Mouse (Mus musculus): ENCODE data around the gene Kcnc3.

The Kcnc3 gene

DNA sequence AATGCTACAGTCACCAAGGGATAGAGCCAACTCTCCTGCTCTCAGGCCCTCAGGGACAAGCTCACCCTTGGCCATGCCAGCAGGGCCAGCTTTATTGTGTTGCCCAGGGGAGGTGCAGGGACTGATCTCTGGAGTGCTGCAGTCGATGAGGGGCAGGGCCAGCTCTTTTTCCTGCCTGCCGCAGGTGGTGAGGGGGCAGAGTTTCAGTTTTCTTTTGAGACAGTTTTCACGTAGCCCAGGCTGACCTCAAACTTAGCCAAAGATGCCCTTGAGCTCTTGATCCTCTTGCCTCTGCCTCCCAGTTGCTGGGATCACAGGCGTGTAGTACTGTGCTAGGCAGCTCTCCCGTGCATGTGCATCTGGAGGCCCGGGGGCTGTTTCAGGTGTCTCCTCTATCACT, 19.5 kb upstream of the Kcnc3 start:
- DNase-seq (ENCODE audit: low spot score in 2 of 2), result no peak

DNA sequence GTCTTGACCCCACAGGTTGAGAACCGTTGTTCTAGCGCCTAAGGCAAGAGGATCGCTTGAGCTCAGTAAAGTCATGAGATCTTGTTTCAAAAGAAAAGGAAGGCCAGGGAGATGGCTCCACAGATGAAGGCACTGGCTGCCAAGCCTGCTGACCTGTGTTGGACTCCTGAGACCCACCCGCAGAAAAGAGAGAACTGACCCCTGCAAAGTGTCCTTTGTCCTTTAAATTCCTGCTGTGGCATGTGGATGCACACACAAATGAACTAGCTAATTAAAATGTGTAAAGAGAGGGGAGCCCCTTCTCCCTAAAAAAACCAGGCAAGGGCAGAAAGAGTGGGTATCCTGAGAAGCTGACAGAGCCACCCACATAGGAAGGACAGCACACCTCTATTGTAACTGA, 18.7 kb upstream of the Kcnc3 start:
- no peak for DNase-seq (ENCODE audit: low spot score in 2 of 2)

DNA sequence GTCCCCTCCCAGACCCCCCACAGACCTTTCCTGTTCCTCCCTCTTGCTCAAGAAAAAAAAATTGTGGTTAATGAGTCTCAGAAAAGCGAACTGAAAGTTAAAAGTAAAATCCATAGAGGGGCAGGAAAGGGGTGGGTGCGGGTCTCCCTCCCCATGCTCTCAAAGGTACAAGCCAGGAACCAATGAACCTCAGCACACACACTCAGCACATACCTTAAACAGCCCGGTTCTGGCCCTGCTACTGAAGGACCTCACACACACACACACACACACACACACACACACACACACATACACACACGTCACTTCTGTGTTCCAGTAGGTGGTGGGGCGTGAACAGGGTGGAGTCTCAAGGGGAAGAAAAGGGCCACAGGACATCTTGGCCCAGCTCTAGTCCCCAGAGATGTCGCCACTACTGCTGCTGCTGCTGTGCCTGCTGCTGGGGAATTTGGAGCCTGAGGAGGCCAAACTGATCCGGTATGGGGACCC, 18.2 kb upstream of the Kcnc3 start, which contains the start of gene Napsa:
Gene Napsa (plus strand): TSS at position 168 of the 489 bp plus-strand sequence.
- no peak for DNase-seq (ENCODE audit: low spot score in 2 of 2)

DNA sequence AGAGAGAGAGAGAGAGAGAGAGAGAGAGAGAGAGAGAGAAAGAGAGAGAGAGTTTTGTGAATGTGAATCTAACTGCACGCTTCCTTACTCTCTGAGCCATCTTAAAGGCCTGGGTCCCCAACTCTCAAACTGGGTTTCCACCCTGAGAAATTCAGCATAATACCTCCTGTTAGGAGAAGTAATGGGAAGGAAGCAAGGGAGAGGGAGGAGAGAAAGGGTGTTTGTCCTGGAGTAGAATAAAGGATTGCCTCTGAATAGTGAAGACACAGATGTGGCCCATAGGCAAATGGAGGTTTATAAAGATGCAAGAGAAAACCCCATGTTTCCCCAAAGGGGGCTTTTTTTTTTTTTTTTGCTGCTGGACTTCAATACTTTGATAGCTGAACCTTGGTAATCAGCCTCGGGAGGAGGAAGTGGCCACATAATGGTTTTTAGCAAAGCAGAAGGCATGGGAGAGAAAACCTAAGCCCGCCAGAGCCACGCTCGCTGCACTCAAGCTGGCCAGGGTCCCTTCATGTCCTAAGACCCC, 17.4 kb upstream of the Kcnc3 start:
- no peak for DNase-seq (ENCODE audit: low spot score in 2 of 2)

DNA sequence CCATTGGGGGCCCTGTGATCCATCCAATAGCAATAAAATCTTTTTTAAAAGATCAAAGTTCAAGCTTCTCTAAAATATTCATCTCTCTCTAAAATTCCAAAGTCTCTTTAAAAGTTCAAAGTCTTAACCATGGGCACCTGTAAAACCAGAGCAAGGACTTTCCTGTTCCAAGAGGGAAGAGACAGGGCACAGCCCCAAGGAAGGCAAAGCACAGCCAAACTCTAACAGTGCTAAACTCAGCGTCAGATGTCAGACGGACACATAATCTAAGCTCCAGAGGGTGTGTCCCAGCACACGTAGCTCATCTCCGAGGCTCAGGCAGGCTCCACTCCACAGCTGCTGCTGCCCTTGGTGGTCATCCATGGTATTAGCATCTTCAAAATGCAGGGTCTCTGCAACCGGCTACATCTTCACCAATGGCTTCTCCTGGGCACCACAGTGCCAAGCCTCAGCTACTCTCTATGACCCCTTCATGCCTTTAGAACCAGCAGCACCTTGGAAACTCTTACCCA, 14.1 kb upstream of the Kcnc3 start:
- no peak for DNase-seq (ENCODE audit: low spot score in 2 of 2)

DNA sequence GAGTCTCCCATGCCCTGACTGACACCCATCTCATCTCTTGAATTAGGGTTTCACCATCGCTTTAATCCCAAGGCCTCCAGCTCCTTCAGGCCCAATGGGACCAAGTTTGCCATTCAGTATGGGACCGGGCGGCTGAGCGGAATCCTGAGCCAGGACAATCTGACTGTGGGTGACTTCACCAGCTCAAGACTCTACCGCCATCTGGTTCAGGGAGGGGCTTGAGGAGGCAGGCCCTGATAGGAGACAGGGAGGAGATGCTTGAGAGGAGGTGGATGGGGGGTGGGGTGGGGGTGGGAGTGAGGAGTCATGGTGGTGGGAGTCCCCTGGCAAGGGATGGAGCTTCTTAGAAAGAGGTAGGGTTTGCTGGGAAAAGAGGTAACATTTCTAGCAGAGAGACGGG, 8.8 kb upstream of the Kcnc3 start:
- no peak for DNase-seq (ENCODE audit: low spot score in 2 of 2)

DNA sequence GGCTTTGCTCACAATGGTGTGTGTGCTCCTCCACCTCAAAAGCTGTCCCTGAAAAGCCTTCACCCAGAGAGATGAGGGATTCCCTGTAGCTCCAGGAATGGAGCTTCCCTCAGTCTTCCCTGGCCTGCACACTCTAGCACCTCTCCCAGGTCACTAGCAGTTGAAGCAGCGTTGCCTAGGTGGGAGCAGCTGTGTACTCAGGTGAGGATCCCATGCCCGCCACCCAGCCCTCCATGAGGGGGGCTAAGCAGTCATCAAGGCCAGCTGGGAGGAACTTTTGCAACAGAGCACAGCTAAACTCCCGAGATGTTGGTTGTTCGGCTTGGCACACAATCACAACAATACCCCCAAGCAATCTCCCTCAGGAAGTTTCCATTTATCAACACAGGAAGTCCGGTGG, 7.8 kb upstream of the Kcnc3 start:
- no peak for DNase-seq (ENCODE audit: low spot score in 2 of 2)

DNA sequence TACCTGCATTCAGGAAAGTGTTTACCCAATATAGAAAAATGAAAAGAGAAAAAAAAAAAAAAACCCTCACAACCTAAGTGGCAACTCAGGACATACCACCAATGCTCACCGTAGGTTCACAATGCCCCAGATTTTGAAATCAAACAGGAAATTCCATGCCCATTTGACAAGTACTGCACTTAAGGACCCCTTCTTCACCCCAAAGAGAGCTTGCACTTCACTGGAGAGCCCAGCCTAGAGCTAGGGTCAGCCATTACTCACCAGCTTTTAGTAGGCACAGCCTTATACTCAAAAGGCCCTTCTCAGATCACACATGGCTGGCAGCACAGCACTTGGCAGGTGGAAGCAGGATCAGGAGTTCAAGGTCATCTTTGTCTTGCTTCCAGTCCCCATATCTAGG, 7.3 kb upstream of the Kcnc3 start:
- DNase-seq (ENCODE audit: low spot score in 2 of 2), result no peak

DNA sequence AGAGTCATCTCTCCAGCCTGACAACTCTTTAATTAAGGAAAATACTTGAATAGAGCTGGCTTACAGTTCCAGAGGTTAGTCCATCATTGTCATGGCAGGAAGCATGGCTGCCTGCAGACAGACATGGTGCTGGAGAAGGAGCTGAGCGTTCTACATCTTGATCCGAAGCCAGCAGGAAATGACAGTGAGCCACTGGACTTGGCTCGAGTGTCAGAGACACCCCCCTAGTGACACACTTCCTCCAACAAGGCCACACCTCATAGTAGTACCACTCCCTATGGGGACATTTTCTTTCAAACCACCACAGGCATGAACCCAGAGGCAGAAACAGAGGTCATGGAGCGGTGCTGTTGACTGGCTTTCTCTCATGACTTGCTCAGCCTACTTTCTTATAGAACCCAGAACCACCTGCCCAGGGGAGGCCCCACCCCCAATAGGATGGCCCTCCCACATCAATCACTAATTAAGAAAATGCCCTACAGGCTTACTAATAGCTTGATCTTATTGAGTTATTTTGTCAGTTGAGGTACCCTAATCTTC, 6.1 kb upstream of the Kcnc3 start:
- no peak for DNase-seq (ENCODE audit: low spot score in 2 of 2)

DNA sequence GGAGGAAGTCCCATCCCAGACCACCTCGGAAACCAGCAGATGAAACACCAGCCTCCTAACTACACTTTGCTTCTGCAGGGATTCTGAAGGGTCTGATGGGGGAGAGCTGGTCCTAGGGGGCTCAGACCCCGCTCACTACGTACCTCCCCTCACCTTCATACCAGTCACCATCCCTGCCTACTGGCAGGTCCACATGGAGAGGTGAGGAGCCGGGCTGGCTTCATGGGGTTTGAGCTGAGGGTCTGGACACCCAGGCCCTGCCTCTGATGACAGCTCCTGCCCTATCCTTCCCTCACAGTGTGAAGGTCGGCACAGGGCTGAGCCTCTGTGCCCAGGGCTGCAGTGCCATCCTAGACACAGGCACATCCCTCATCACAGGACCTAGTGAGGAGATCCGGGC, 5.5 kb upstream of the Kcnc3 start:
- no peak for DNase-seq (ENCODE audit: low spot score in 2 of 2)

DNA sequence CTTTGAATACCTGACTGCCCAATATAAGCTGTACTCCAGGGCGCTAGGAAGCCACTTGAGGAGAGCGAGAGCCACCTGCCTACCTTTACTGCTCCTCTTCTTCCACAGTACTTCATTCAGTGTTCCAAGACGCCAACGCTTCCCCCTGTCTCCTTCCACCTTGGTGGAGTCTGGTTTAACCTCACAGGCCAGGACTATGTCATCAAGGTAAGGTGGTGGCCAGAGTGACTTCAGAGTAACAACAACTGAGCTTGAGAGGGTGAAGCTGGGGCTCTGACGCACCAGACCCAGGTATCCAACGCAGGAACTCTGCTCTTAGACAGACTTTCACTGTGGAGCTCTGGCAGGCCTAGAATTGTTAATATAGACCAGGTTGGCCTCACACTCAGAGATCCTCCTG, 4.9 kb upstream of the Kcnc3 start:
- DNase-seq (ENCODE audit: low spot score in 2 of 2), result no peak

DNA sequence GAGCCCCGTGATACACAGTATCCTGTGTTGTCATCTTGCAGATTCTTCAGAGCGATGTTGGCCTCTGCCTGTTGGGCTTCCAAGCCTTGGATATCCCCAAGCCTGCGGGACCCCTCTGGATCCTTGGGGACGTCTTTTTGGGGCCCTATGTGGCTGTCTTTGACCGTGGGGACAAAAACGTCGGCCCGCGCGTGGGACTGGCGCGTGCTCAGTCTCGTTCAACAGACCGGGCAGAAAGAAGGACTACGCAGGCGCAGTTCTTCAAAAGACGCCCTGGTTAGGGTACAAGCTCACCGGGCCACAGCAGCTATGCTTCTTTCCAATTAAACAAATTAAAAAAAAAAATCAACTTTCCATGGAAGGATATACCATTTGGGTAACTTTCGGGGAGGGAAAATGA, 3.9 kb upstream of the Kcnc3 start:
- DNase-seq (ENCODE audit: low spot score in 2 of 2), result peak in 1 of 2 experiments; percentile 82

DNA sequence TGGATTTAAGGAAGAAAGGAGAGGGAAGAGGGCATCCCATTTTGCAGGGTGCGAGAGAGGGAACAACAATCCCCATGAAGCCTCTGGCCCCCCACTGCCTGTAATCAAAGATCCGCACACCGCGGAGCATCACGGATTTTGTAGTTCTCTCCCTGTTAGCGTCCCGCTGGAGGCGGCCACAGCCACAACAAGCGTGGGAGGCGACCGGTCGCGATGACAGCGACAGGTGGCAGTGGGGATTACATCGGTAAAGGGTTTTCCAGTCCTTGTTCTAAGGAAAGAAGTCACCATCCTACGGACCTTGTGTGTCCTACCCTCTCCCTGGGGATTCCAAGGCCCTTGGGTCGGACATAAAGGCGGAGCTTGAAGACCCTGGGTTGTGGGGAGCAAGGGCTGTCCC, 3.5 kb upstream of the Kcnc3 start:
- DNase-seq (ENCODE audit: low spot score in 2 of 2), result peak in 1 of 2 experiments; percentile 85

DNA sequence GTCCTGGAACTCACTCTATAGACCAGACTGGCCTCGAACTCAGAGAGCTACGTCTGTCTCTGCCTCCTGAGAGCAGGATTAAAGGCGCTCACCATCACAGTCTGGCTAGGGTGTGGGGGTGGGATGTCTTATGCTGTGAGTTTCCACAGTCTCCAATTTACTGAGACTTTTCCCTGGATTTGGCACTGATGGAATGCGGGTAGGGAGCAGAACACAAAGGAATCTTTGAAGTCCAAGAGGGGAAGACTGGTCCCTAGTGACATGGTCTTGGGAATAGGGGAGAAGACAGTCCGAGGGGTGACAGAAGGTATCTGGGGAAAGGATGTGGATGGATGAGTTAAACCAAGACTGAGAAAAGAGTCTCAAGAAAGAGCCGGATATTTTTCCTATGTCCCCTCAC, 2.8 kb upstream of the Kcnc3 start:
- no peak for DNase-seq (ENCODE audit: low spot score in 2 of 2)

DNA sequence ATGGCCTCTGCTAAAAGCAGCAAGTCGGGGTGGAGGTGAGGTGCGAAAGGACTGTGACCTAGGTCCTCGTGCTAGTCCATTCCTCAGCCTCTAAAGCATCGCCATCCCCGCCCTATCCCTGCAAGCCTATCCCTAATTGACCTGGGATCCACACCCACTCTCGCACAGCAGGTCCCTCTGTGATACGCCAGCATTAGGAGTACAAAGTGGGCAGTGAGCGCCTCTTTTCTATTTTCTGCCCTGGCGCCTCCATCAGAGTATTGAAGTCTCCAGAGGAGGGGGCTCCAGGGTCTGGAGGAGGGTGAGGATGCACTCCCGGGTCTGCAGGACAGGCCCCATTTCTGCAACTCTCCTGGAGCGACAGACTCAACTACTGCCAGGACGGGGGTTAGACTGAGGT, 2.1 kb upstream of the Kcnc3 start:
- no peak for DNase-seq (ENCODE audit: low spot score in 2 of 2)

DNA sequence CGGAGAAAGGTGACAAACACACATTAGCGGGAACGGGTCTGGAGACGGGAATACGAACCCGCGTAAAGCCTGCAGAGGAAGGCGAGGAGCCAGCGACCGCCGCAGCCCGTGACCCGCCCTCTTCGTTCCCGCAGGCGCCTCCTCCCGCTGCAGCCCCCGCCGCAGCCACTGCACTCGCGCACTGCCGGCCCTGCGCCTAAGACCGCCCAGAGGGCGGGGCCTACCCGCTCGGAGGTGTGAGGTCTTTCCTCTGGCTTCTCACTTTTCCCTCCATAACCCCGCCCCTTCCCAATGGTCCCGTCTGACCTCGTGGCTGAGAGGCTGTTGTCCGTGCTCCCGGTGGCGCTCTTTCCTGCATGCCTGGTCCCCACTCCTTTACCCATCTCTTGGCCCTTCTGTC, 1.3 kb upstream of the Kcnc3 start:
- peak in 1 of 2 experiments; percentile 73 for DNase-seq (ENCODE audit: low spot score in 2 of 2)

DNA sequence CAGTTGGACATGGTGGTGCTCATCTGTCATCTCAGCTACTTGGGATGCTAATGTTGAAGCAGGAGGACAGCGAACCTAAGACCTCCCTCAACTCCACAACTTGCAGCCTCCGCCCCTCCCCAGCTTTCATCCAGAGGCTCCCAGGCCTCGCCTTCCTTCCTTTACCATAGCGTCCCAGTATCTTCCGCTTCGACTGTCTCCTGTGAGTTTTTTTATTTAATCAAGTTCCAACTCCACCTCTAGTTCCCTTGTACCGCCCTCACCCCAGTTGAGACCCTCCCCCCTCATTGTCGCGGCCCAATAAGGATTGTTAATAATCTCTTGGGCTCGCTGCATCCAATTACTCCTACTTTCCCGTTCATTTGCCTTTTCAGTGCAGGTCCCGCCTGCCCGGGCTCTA, 518 bp upstream of the Kcnc3 start:
- DNase-seq (ENCODE audit: low spot score in 2 of 2), result no peak

DNA sequence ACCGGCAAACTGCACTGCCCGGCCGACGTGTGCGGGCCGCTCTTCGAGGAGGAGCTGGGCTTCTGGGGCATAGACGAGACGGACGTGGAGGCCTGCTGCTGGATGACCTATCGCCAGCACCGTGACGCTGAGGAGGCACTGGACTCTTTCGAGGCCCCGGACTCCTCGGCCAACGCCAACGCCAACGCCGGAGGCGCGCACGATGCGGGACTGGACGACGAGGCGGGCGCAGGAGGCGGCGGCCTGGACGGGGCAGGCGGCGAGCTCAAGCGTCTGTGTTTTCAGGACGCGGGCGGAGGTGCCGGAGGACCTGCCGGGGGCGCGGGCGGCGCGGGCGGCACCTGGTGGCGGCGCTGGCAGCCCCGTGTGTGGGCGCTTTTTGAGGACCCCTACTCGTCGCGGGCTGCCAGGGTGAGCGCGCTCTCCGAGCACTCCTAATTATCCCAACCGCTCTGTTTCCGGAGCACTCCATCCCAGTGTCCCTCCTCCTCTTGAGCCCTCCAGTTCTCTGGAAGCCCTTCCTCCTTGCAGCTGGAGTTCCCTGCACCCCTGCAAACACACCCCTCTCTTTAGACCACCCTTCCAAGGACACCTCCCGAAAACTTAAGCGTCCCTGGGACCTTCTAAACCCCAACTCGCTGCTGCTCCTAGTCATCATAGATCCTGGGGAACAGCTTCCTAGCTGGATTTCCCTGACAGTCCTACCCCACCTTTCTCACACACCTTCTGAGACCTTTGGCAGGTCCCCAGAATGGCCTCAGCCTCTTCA, 1.1 kb downstream of the Kcnc3 start:
- no peak for DNase-seq (ENCODE audit: low spot score in 2 of 2)

DNA sequence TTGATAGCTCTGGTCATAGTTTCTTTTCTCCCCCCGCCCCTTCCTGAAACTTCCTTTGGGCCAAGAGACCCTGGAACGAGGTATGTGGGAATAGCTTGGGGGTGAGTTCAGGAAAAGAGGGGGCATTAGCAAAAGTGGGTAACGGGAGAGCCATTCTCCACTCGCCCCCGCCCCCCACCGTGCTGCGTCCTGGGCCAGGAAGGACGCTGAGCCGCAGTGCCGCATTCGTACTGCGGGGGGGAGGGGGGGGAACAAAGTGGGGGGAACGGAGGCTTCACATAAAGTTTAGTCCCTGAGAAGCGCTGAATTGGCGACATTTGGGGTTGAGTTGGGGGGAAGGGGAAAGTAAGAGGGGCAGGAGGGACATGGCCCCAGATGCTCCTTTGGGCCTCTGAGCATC, 2.6 kb downstream of the Kcnc3 start:
- no peak for DNase-seq (ENCODE audit: low spot score in 2 of 2)

DNA sequence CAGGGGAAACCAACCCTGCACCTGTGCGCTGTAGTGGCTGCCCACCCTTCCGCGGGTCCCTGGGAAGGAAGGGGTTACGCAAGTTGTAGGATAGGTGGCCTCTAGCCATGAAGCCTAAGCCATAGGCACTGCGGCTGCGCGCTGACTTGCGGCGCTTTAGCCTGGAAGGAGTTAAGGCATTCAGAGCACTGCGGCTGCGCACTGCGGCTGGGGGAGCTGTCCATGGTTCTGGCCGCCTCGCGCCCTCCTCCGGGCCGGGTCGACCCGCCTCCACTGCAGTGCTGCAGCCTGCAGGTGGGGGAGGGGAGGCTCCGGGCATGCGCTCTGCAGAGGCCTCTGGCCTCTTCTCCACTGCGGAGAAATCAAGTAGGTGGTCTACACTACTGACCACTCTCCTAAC, 3.3 kb downstream of the Kcnc3 start:
- peak in 1 of 2 experiments; percentile 87 for DNase-seq (ENCODE audit: low spot score in 2 of 2)

DNA sequence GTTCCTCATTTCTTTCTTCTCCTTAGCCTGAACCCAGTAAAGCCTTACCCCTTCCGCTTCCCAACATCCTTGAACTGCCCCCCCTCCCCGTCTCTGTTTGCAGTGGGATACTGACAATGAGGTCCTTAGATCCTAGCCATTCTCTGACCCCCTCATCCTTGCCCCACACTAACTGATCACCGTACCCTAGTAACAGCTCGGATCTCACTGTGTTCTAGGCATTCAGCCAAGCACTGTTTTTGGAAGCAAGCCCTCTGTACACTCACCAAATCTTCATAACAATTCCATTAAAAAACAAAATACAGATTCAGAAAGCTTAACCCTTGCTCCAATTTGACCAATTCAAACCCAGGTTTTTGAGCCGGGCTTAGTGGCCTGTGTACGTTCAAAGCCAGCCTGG, 3.8 kb downstream of the Kcnc3 start:
- DNase-seq (ENCODE audit: low spot score in 2 of 2), result peak in 1 of 2 experiments; percentile 61

DNA sequence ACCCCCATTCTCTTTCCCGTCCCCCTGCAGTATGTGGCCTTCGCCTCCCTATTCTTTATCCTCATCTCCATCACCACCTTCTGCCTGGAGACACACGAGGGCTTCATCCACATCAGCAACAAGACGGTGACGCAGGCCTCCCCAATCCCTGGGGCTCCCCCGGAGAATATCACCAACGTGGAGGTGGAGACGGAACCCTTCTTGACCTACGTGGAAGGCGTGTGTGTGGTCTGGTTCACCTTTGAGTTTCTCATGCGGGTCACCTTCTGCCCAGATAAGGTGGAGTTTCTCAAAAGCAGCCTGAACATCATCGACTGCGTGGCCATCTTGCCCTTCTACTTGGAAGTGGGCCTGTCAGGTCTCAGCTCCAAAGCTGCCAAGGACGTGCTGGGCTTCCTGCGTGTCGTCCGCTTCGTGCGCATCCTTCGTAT, 4.7 kb downstream of the Kcnc3 start:
- DNase-seq (ENCODE audit: low spot score in 2 of 2), result no peak

DNA sequence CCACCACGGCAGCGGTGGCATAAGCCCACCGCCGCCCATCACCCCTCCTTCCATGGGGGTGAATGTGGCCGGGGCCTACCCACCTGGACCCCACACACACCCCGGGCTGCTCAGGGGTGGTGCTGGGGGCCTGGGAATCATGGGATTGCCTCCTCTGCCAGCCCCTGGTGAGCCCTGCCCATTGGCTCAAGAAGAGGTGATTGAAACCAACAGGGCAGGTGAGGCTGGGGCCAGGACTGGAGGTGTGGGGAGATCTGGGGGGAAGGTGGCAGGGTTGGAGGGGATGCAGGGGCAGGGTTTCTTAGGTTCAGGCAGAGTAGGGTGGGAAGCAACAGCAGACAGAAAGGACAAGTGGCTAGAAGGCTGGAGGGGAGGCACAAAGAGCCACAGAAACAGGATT, 5.6 kb downstream of the Kcnc3 start:
- DNase-seq (ENCODE audit: low spot score in 2 of 2), result no peak

All from left cerebral cortex, adult 9 months (tissue).